Mouse (Mus musculus) CH12.LX (cell line): ENCODE results near the gene Rap1gap. TPM values are rescaled to one million over a fixed set of nuclear protein-coding genes. Genes with fewer than 3 reads are reported as not detected.

Source experiments
- DNase-seq: peaks from one replicate; pipeline ENCODE4 v3.0.0-alpha.2; 2013; ENCODE audit errors: extremely low read depth
- H3K27ac ChIP-seq: 2 replicates; pipeline ENCODE4 v1.5.1; 2012; ENCODE audit warnings: low read depth, mild to moderate bottlenecking, control low read depth, moderate library complexity; ENCODE audit not compliant: insufficient read depth
- H3K27me3 ChIP-seq: replicated peaks from 2 replicates; pipeline ENCODE3; 2012; ENCODE audit warnings: inconsistent platforms
- H3K36me3 ChIP-seq, 2 experiments: replicated peaks in 1 of 2; 2 replicates each; pipeline versions ENCODE3 to v1.6.1; 2012; ENCODE audit warnings: inconsistent platforms in 1 of 2, low read length in 1 of 2, mild to moderate bottlenecking in 1 of 2, mixed read lengths in 1 of 2, moderate library complexity in 1 of 2; ENCODE audit not compliant: control insufficient read depth in 1 of 2, insufficient read depth in 1 of 2
- H3K4me1 ChIP-seq, 2 experiments: 2 replicates each; pipeline ENCODE4 v1.6.1; 2012; ENCODE audit warnings: inconsistent platforms in 1 of 2, moderate library complexity in 1 of 2; ENCODE audit not compliant: insufficient read depth in 2 of 2, control insufficient read depth in 1 of 2
- H3K4me2 ChIP-seq: 2 replicates; pipeline ENCODE4 v1.6.1; 2012; ENCODE audit warnings: low read depth, mild to moderate bottlenecking, control low read depth; ENCODE audit not compliant: poor library complexity, insufficient read depth, severe bottlenecking
- H3K4me3 ChIP-seq, 3 experiments: fragments of 150-350 bp in 1 of 3; sonication (generic) in 1 of 3; replicated peaks in 1 of 3; 2 replicates each; pipeline versions ENCODE3 to v1.5.1; 2011 to 2012; ENCODE audit warnings: low read depth in 2 of 3, low read length in 2 of 3, mild to moderate bottlenecking in 2 of 3, moderate library complexity in 2 of 3, control low read depth in 1 of 3, improper control_type of control experiment in 1 of 3, inconsistent platforms in 1 of 3, mixed read lengths in 1 of 3; ENCODE audit not compliant: poor library complexity in 1 of 3
- H3K79me2 ChIP-seq: replicated peaks from 2 replicates; pipeline ENCODE4 v1.6.1; 2012; ENCODE audit warnings: mild to moderate bottlenecking, moderate library complexity; ENCODE audit not compliant: control insufficient read depth, poor library complexity, insufficient read depth, severe bottlenecking; ENCODE audit errors: extremely low read depth
- H3K9ac ChIP-seq: 2 replicates; pipeline ENCODE4 v1.6.1; 2012; ENCODE audit warnings: low read depth, mild to moderate bottlenecking, control low read depth, moderate library complexity; ENCODE audit not compliant: insufficient read depth
- H3K9me3 ChIP-seq: replicated peaks from 2 replicates; pipeline ENCODE3; 2012; ENCODE audit warnings: low read length, inconsistent platforms, mixed read lengths
- BHLHE40 ChIP-seq: IDR thresholded peaks from 2 replicates; pipeline ENCODE4 v1.6.1; 2011; ENCODE audit warnings: mild to moderate bottlenecking, low read depth, low read length, improper control_type of control experiment
- CHD1 ChIP-seq: IDR thresholded peaks from 2 replicates; pipeline ENCODE4 v1.6.1; 2012; ENCODE audit warnings: low read depth, low read length, improper control_type of control experiment, inconsistent platforms
- CHD2 ChIP-seq: IDR thresholded peaks from 2 replicates; pipeline ENCODE4 v1.6.1; 2011; ENCODE audit warnings: low read length, improper control_type of control experiment
- CTCF ChIP-seq, 2 experiments: IDR thresholded peaks in 1 of 2; conservative IDR thresholded peaks in 1 of 2; 2 replicates each; pipeline ENCODE4 v1.5.1; 2011 to 2012; ENCODE audit warnings: low read depth in 2 of 2, low read length in 2 of 2, improper control_type of control experiment in 1 of 2, inconsistent platforms in 1 of 2, mild to moderate bottlenecking in 1 of 2, moderate library complexity in 1 of 2
- E2F4 ChIP-seq: IDR thresholded peaks from 2 replicates; pipeline ENCODE4 v1.6.1; 2011; ENCODE audit warnings: low read depth, low read length, improper control_type of control experiment; ENCODE audit not compliant: insufficient replicate concordance
- ELF1 ChIP-seq: IDR thresholded peaks from 2 replicates; pipeline ENCODE4 v1.6.1; 2014; ENCODE audit warnings: low read depth, mild to moderate bottlenecking, inconsistent platforms, low read length, improper control_type of control experiment
- EP300 ChIP-seq: IDR thresholded peaks from 2 replicates; pipeline ENCODE4 v1.6.1; 2011; ENCODE audit warnings: low read length, improper control_type of control experiment
- ETS1 ChIP-seq: conservative IDR thresholded peaks from 2 replicates; pipeline ENCODE4 v1.6.1; 2012; ENCODE audit warnings: low read depth, mild to moderate bottlenecking, inconsistent platforms, low read length, improper control_type of control experiment, moderate library complexity
- GABPA ChIP-seq: IDR thresholded peaks from 2 replicates; pipeline ENCODE4 v1.6.1; 2012; ENCODE audit warnings: low read depth, low read length, improper control_type of control experiment, inconsistent platforms; ENCODE audit not compliant: insufficient replicate concordance
- HCFC1 ChIP-seq: IDR thresholded peaks from 2 replicates; pipeline ENCODE4 v1.6.1; 2012; ENCODE audit warnings: low read depth, mild to moderate bottlenecking, inconsistent platforms, low read length, improper control_type of control experiment
- IRF4 ChIP-seq: IDR thresholded peaks from 2 replicates; pipeline ENCODE4 v1.6.1; 2014; ENCODE audit warnings: low read depth, mild to moderate bottlenecking, inconsistent platforms, low read length, improper control_type of control experiment
- JUN ChIP-seq: IDR thresholded peaks from 2 replicates; pipeline ENCODE4 v1.6.1; 2011; ENCODE audit warnings: low read depth, mild to moderate bottlenecking, low read length, improper control_type of control experiment, moderate library complexity; ENCODE audit not compliant: insufficient read depth
- JUND ChIP-seq: conservative IDR thresholded peaks from 2 replicates; pipeline ENCODE4 v1.6.1; 2011; ENCODE audit warnings: low read depth, low read length, improper control_type of control experiment
- KAT2A ChIP-seq: IDR thresholded peaks from 2 replicates; pipeline ENCODE4 v1.6.1; 2012; ENCODE audit warnings: low read length, improper control_type of control experiment, inconsistent platforms; ENCODE audit not compliant: insufficient replicate concordance
- MAFK ChIP-seq: IDR thresholded peaks from 2 replicates; pipeline ENCODE4 v1.6.1; 2011; ENCODE audit warnings: low read length, improper control_type of control experiment; ENCODE audit not compliant: insufficient replicate concordance
- MAX ChIP-seq: IDR thresholded peaks from 2 replicates; pipeline ENCODE4 v1.6.1; 2011; ENCODE audit warnings: low read length, improper control_type of control experiment
- MAZ ChIP-seq: IDR thresholded peaks from 2 replicates; pipeline ENCODE4 v1.6.1; 2012; ENCODE audit warnings: low read depth, mild to moderate bottlenecking, inconsistent platforms, low read length, improper control_type of control experiment, moderate library complexity
- MEF2A ChIP-seq: IDR thresholded peaks from 2 replicates; pipeline ENCODE4 v1.6.1; 2014; ENCODE audit warnings: low read depth, mild to moderate bottlenecking, inconsistent platforms, low read length, improper control_type of control experiment, borderline replicate concordance
- MXI1 ChIP-seq: IDR thresholded peaks from 2 replicates; pipeline ENCODE4 v1.6.1; 2011; ENCODE audit warnings: mild to moderate bottlenecking, low read depth, low read length, improper control_type of control experiment
- MYC ChIP-seq: IDR thresholded peaks from 2 replicates; pipeline ENCODE4 v1.6.1; 2011; ENCODE audit warnings: low read depth, mild to moderate bottlenecking, improper control_type of control experiment, low read length
- NELFE ChIP-seq: IDR thresholded peaks from 2 replicates; pipeline ENCODE4 v1.6.1; 2011; ENCODE audit warnings: low read depth, low read length, improper control_type of control experiment
- NRF1 ChIP-seq: IDR thresholded peaks from 2 replicates; pipeline ENCODE4 v1.6.1; 2014; ENCODE audit warnings: low read depth, mild to moderate bottlenecking, inconsistent platforms, low read length, improper control_type of control experiment, moderate library complexity
- PAX5 ChIP-seq: IDR thresholded peaks from 2 replicates; pipeline ENCODE4 v1.6.1; 2012; ENCODE audit warnings: low read length, inconsistent platforms, mixed read lengths
- POLR2A ChIP-seq: IDR thresholded peaks from 2 replicates; pipeline ENCODE4 v1.6.1; 2011; ENCODE audit warnings: low read depth, mild to moderate bottlenecking, improper control_type of control experiment, low read length
- POLR2AphosphoS2 ChIP-seq: IDR thresholded peaks from 2 replicates; pipeline ENCODE4 v1.6.1; 2011; ENCODE audit warnings: low read depth, low read length, improper control_type of control experiment
- RAD21 ChIP-seq: IDR thresholded peaks from 2 replicates; pipeline ENCODE4 v1.6.1; 2011; ENCODE audit warnings: low read depth, mild to moderate bottlenecking, low read length, improper control_type of control experiment, moderate library complexity
- RCOR1 ChIP-seq: conservative IDR thresholded peaks from 2 replicates; pipeline ENCODE4 v1.6.1; 2012; ENCODE audit warnings: low read depth, mild to moderate bottlenecking, inconsistent platforms, low read length, improper control_type of control experiment
- SIN3A ChIP-seq: IDR thresholded peaks from 2 replicates; pipeline ENCODE4 v1.6.1; 2012; ENCODE audit warnings: low read length, improper control_type of control experiment, inconsistent platforms
- SMC3 ChIP-seq: IDR thresholded peaks from 2 replicates; pipeline ENCODE4 v1.6.1; 2011; ENCODE audit warnings: low read depth, low read length, improper control_type of control experiment
- TBP ChIP-seq: conservative IDR thresholded peaks from 2 replicates; pipeline ENCODE4 v1.6.1; 2011; ENCODE audit warnings: low read depth, low read length, improper control_type of control experiment
- TCF12 ChIP-seq: IDR thresholded peaks from 2 replicates; pipeline ENCODE4 v1.6.1; 2014; ENCODE audit warnings: low read depth, mild to moderate bottlenecking, inconsistent platforms, low read length, improper control_type of control experiment
- UBTF ChIP-seq: IDR thresholded peaks from 2 replicates; pipeline ENCODE4 v1.6.1; 2012; ENCODE audit warnings: low read depth, mild to moderate bottlenecking, inconsistent platforms, low read length, improper control_type of control experiment, moderate library complexity
- USF1 ChIP-seq: IDR thresholded peaks from 2 replicates; pipeline ENCODE4 v1.6.1; 2014; ENCODE audit warnings: low read depth, mild to moderate bottlenecking, inconsistent platforms, low read length, improper control_type of control experiment
- USF2 ChIP-seq: conservative IDR thresholded peaks from 2 replicates; pipeline ENCODE4 v1.6.1; 2011; ENCODE audit warnings: low read depth, low read length, improper control_type of control experiment
- ZC3H11A ChIP-seq: IDR thresholded peaks from 2 replicates; pipeline ENCODE4 v1.6.1; 2012; ENCODE audit warnings: low read depth, mild to moderate bottlenecking, inconsistent platforms, low read length, improper control_type of control experiment
- ZKSCAN1 ChIP-seq: IDR thresholded peaks from 2 replicates; pipeline ENCODE4 v1.6.1; 2012; ENCODE audit warnings: low read depth, inconsistent platforms, low read length, improper control_type of control experiment, borderline replicate concordance
- ZMIZ1 ChIP-seq: IDR thresholded peaks from 2 replicates; pipeline ENCODE4 v1.6.1; 2012; ENCODE audit warnings: low read depth, mild to moderate bottlenecking, inconsistent platforms, low read length, improper control_type of control experiment
- ZNF384 ChIP-seq: IDR thresholded peaks from 2 replicates; pipeline ENCODE4 v1.6.1; 2012; ENCODE audit warnings: low read depth, low read length, improper control_type of control experiment, inconsistent platforms
- dilution Hi-C: fragments of 300-500 bp; cut with MboI; formaldehyde crosslinking; loops from 2 replicates; pipeline ENCODE4 v1.14.3; 2020; ENCODE audit warnings: low sequenced_read_pairs; ENCODE audit not compliant: extremely low pct_unique_long_range_greater_than_20kb, extremely low pct_ligation_motif_present
- in situ Hi-C: fragments of 300-500 bp; cut with MboI; formaldehyde crosslinking; loops from 3 replicates; pipeline ENCODE4 v1.14.3; 2019; ENCODE audit warnings: low sequenced_read_pairs, low pct_ligation_motif_present, low pct_unique_long_range_greater_than_20kb, mixed read lengths
- polyA plus RNA-seq: library from polyadenylated mRNA; unstranded; fragments of >175 nt; gene quantifications from 2 replicates; pipeline ENCODE4 v1.2.1, GENCODE M21; 2012; ENCODE audit warnings: low read depth; ENCODE audit not compliant: insufficient read length
- total RNA-seq, 2 experiments: library from RNA; depleted of rRNA; stranded (reverse); fragments of 300-350 nt in 1 of 2; fragments of >200 nt in 1 of 2; gene quantifications; 2 replicates each; pipeline ENCODE4 v1.2.3; 2012 to 2014

Rap1gap gene
- total and polyA plus RNA-seq, 3 experiments = 3.0 to 11.1 (median 5.8) TPM

DNA sequence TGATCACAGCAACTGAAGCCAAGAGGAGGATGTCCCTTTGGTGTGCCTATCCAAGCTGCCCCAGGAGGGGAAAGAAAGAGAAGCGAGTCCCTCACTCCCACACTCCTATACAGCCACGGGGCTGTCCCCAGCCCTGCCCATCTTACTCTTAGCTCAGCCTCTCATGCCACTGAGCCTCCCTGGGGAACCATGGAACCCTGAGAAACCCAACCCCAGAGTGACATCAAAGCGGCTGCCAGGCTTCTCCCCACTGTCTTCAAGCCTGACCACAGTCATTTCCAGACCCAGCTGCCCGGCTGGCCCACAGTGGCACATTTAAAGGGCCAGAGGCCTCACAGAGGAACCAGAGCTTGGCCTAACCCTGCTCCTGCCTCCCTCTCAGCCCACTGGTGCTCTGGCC, 84.2 kb downstream of the Rap1gap start:
- no peak for TF ChIP-seq USF1
- TF ChIP-seq GABPA = no peak
- TF ChIP-seq EP300 = peak; percentile 92
- no peak for TF ChIP-seq MAFK
- no peak for TF ChIP-seq SMC3
- peak; percentile 91 for TF ChIP-seq BHLHE40
- TF ChIP-seq MYC = peak; percentile 49; the same call in 1 of the 2 replicates
- no peak for TF ChIP-seq ZKSCAN1
- peak; percentile 85 for TF ChIP-seq JUND
- TF ChIP-seq ETS1 = peak; percentile 96
- peak; percentile 89 for TF ChIP-seq MEF2A
- peak; percentile 80 for TF ChIP-seq JUN
- no peak; the same call in 1 of the 2 replicates for TF ChIP-seq ELF1
- TF ChIP-seq MAX = 0 out of 2 replicates have a peak, but pooled peaks have one; percentile 46
- peak; percentile 80; the same call in 1 of the 2 replicates for TF ChIP-seq MAZ
- TF ChIP-seq CHD2 = no peak; the same call in 1 of the 2 replicates
- peak; percentile 94 for TF ChIP-seq SIN3A
- TF ChIP-seq HCFC1 = 0 out of 2 replicates have a peak, but pooled peaks have one; percentile 23
- 0 out of 2 replicates have a peak, but pooled peaks have one; percentile 47 for TF ChIP-seq TBP
- TF ChIP-seq E2F4 = no peak
- TF ChIP-seq NRF1 = 0 out of 2 replicates have a peak, but pooled peaks have one; percentile 7
- TF ChIP-seq PAX5 = no peak
- no peak for TF ChIP-seq POLR2AphosphoS2
- no peak for TF ChIP-seq ZNF384
- TF ChIP-seq ZC3H11A = no peak
- no peak for TF ChIP-seq RAD21
- peak; percentile 97 for TF ChIP-seq TCF12
- no peak for TF ChIP-seq USF2
- TF ChIP-seq ZMIZ1 = peak; percentile 18; the same call in 1 of the 2 replicates
- TF ChIP-seq MXI1 = 0 out of 2 replicates have a peak, but pooled peaks have one; percentile 34
- peak; percentile 98 for TF ChIP-seq IRF4
- peak; percentile 92 for TF ChIP-seq RCOR1
- TF ChIP-seq KAT2A = peak; percentile 72; the same call in 1 of the 2 replicates
- no peak for TF ChIP-seq CHD1
- peak; percentile 15; the same call in 1 of the 2 replicates for TF ChIP-seq POLR2A
- peak; percentile 73; the same call in 1 of the 2 replicates for TF ChIP-seq UBTF
- TF ChIP-seq NELFE = no peak
- TF ChIP-seq CTCF (conservative IDR thresholded peaks at IDR 0.05 in 1 of 2, IDR thresholded peaks at IDR 0.05 in 1 of 2; ENCODE audit: low read depth in 2 of 2, low read length in 2 of 2) = no peak
- H3K9me3 ChIP-seq = no peaks in the 10 kb centered on the region
- peak overlapping the region; percentile 26 for H3K9ac ChIP-seq
- peak; percentile 97 for DNase-seq
- dilution Hi-C loops (no loop called here), in situ Hi-C loops (loop anchor here (5.0 kb wide), 1 partner anchor 44 kb away; no protein-coding TSS in a partner anchor)
- H3K27ac ChIP-seq = peak overlapping the region; percentile 92
- no peaks in the 10 kb centered on the region for H3K79me2 ChIP-seq
- H3K4me2 ChIP-seq = peak overlapping the region; percentile 58
- H3K36me3 ChIP-seq = peaks cover 64 to 96% of the 10 kb centered on the region in 2 experiments
- H3K4me3 ChIP-seq = peak overlapping the region in 1 of 3 experiments; percentile 45
- no peaks in the 10 kb centered on the region for H3K27me3 ChIP-seq
- peaks cover 39 to 75% of the 10 kb centered on the region in 2 experiments for H3K4me1 ChIP-seq
